Mouse (Mus musculus) forelimb bud, embryonic 11.5 days (tissue): ENCODE measurements around the gene Vmn1r235.
"Not testable (repeated sequence)": the region's sequence is repeated elsewhere in the genome, so short reads cannot be mapped to it uniquely, and the experiment has no call there.

Experiments
- DNase-seq: peaks from one replicate; pipeline ENCODE4 v3.0.0-alpha.2; 2012; ENCODE audit warnings: low read depth, low spot score

Gene Vmn1r235

DNA sequence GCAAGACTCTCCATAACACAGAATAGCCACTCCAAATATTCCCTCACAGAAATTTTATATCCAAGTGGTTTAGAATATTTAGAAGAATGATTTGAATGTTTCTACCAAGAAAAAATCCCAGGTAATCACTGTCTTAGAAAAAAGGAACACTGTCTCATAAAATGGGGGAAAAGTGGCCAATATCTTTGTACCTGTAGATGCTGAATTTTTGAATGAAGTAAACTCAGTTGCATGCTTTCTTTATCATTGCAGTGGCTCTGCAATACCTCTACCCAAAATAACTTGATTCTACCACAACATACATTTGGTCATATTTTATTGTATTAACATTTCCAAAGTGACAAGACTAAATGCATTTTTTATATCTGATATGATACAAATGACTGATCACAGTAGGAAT, at the start of gene Vmn1r235:
Vmn1r235 (plus strand) TSS at position 301 of the 400 bp plus-strand sequence.
- DNase-seq = no peak

DNA sequence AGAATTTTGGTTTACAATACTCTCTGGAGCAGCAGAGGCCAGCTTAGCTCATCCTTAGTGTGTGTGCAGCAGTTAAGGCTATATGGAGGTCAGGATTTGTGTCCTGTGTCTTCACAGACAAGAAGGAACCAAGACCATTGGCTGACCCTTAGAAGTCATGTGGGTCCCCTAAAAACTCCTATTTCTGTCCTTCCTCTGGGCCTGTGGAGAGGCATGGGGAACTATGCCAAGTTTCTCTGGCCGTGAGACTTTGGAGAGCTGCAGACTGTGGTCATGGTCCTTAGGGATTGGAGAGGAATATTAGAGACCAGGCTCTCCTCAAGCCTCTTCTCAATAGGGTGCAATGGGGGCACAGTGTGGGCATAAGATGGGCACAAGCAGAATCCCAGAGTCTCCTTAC, 45.1 kb upstream of the Vmn1r235 start:
- not testable (repeated sequence) for DNase-seq

GRCm38 (mm10) chr17:21225787-21226186, 30.4 kb upstream of the Vmn1r235 start, which contains the start of gene Vmn1r234:
Vmn1r234 (plus strand) TSS chr17:21226087.
- DNase-seq = no peak

DNA sequence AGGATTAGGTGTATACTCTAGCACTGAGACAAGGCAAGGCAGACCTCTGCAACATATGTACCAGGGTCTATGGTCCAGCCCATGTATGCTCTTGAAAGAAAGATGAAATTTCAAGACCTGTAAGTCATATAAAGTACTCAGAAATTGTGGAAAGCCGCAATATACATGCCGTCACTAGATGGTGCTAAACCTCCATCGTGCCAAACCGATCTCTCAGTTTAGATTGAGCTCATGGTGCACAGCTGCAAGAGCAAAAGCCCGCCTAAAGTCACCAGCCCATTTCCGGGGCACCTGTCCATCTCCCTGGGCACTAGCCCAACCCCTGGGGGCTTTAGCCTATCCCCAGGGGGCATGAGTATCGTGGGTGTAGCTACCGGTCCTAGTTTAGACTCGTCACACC, 24.6 kb upstream of the Vmn1r235 start:
- peak; percentile 72 for DNase-seq

DNA sequence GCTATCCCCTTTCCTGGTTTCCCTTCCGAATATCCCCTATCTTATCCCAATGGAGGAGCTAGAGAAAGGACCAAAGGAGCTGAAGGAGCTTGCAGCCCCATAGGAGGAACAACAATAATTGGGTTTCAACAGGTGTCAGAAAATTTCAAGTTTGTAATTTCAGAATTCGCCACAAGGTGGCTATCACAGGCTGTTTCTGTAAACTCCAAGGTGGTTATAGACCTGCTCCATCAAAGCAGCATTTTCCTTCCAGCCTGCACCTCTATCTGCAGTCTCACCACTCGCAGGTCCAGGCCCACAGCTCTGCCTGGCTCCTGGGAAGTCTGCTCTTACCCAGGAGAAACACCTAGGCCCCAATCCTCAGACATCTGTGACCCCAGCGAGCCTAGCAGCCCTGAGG, 15.9 kb downstream of the Vmn1r235 start:
- peak; percentile 81 for DNase-seq

DNA sequence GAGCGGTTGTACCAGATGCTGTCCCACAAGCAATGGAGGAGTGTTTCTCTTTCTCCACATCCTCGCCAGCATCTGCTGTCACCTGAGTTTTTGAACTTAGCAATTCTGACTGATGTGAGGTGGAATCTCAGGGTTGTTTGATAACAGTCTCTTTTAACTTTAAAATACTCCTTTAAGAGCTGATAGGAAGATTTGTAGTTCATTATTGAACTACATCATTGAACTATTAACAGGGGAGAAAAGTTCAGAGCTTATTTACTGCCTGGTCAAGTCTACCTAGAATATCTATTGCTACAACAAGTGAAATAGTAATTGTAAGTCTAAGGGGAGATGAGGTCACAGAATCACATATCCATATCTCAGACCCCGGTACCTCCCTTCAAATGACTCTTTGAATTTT, 26.4 kb downstream of the Vmn1r235 start, which contains the start of gene Vmn1r236:
Vmn1r236 (plus strand) TSS at position 301 of the 400 bp plus-strand sequence.
- no peak for DNase-seq

DNA sequence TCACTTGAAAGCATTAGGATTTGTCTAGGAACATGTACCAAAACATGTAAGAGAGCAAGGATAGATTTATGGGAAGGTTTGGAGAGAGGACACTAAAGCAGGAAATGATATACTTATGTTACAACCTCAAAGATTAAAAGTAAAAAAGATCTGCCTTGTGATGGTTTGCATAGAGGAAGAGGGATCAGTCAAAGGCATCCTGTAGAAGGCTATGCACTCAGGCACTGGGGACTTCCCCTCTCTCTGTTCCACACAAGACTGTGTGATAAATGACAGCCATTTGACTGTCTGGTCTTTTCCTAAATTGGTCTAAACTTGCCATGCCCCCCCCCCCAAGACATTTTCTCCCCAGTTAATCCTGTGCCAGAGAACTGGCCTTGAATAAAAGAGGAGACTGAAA, 28.2 kb downstream of the Vmn1r235 start:
- DNase-seq = no peak

DNA sequence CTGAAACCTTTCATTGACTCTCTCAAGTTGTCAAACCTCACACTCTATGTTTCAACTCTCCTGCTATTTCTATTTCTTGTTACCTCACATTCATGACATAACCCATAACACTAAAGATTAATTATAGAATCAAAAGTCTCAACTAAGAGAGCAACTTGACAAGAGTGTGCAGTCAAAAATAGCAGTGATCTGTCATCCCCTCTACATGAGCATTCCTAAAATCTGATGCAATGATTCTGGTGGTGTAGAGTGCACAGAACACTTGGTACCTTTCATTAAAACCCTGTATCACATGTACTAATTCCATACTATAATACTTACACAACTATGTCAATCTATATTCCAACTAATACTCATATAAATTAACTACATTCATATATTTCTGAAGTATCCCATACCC, 33.5 kb downstream of the Vmn1r235 start:
- no peak for DNase-seq

GRCm38 (mm10) chr17:21311565-21311964, 55.4 kb downstream of the Vmn1r235 start, which contains the start of gene Vmn1r237:
Vmn1r237 (plus strand) TSS chr17:21311865.
- DNase-seq = no peak
